Mouse (Mus musculus) megakaryocyte-erythroid progenitor cell, adult 5 weeks (primary cell): ENCODE results near the gene Stk17b. TPM values are rescaled to one million over a fixed set of nuclear protein-coding genes. Genes with fewer than 3 reads are reported as not detected.

Experiments
- polyA plus RNA-seq: library from polyadenylated mRNA; stranded (reverse); fragments of >175 nt; gene quantifications from 2 replicates; pipeline ENCODE4 v1.2.3, GENCODE M21; 2012

Stk17b gene
- polyA plus RNA-seq, result 8.2 and 10.9 TPM in 2 replicates

GRCm38 (mm10) chr1:53784721-53785418, at the start of gene Stk17b:
TSS of gene Stk17b (minus strand) at chr1:53785224.

GRCm38 (mm10) chr1:53706431-53707361, 78.3 kb downstream of the Stk17b start, which contains the start of gene Dnah7a:
TSS of gene Dnah7a (minus strand) at chr1:53706784.

Other genes with a start within 250 kb of the Stk17b start
- gene Dnah7a, start 78.4 kb downstream of the Stk17b start, polyA plus RNA-seq, result 0.36 TPM in 1 of 2 replicates, not detected in the other